Mouse (Mus musculus) hindbrain, embryonic 16.5 days (tissue): ENCODE measurements at regions not wholly inside any gene's neighbourhood (a gene's known extent, or its start where the extent isn't known, plus 50 kb on each side); places are given as distances from the start of the nearest gene placed in this dataset.

Experiments used
- ATAC-seq: fragments of 200-750 bp; cut with Nextera tagmentation; 2 replicates; pipeline ENCODE4 v1.8.0; 2017; ENCODE audit warnings: moderate TSS enrichment, moderate library complexity
- H3K27ac ChIP-seq: fragments of 300-500 bp; sonication (generic); 2 replicates; pipeline ENCODE4 v1.5.1; 2014; ENCODE audit warnings: low read depth, mild to moderate bottlenecking, control low read depth, low read length, moderate library complexity
- H3K27me3 ChIP-seq: fragments of 300-500 bp; sonication (generic); replicated peaks from 2 replicates; pipeline ENCODE4 v1.6.1; 2014; ENCODE audit warnings: low read length; ENCODE audit not compliant: control insufficient read depth, insufficient read depth
- H3K36me3 ChIP-seq: fragments of 300-500 bp; sonication (generic); 2 replicates; pipeline ENCODE4 v1.6.1; 2014; ENCODE audit warnings: mild to moderate bottlenecking, low read length, moderate library complexity, mixed read lengths; ENCODE audit not compliant: control insufficient read depth, insufficient read depth
- H3K4me1 ChIP-seq: fragments of 300-500 bp; sonication (generic); 2 replicates; pipeline ENCODE4 v1.6.1; 2014; ENCODE audit warnings: low read depth, low read length; ENCODE audit not compliant: control insufficient read depth, insufficient read depth
- H3K4me2 ChIP-seq: fragments of 300-500 bp; sonication (generic); 2 replicates; pipeline ENCODE4 v1.6.1; 2014; ENCODE audit warnings: mild to moderate bottlenecking, low read length, control low read depth, moderate library complexity
- H3K4me3 ChIP-seq: fragments of 300-500 bp; sonication (generic); 2 replicates; pipeline ENCODE4 v1.5.1; 2014; ENCODE audit warnings: mild to moderate bottlenecking, low read length, control low read depth, moderate library complexity
- H3K9ac ChIP-seq: fragments of 300-500 bp; sonication (generic); 2 replicates; pipeline ENCODE4 v1.6.1; 2014; ENCODE audit warnings: low read depth, mild to moderate bottlenecking, control low read depth, low read length, moderate library complexity
- H3K9me3 ChIP-seq: fragments of 300-500 bp; sonication (generic); 2 replicates; pipeline ENCODE4 v1.6.1; 2014; ENCODE audit warnings: mild to moderate bottlenecking, low read length, moderate library complexity; ENCODE audit not compliant: control insufficient read depth
- WGBS: fragments of 180-500 bp; shearing (Covaris S2); extraction: QIAGEN DNeasy Blood & Tissue Kit; methylation state at CpG from one replicate; pipeline ENCODE4 v1.1.7; 2014; 5-methylcytosine and 5-hydroxymethylcytosine counted together

DNA sequence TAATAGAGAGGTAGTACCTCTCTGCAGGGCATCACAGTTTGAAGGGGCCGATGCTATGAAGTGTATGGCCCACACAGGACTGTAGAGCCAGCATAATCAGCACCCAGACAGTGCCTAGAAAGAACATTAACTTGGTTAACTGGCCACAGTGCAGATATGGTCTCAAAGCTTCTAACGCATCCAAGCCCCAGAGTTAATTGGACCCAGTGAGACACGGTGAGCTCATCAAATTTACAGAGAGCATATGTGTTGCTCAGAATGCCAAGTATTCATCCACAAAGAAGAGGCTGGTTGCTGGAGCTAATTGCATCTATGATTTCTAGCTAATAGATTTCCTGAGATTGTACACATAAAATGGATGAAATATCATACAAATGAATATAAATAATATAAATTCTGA lies 2214.1 kb downstream of the Poteg start:
- no peak for ATAC-seq
- no peak overlapping the region for H3K4me2 ChIP-seq
- WGBS, result 62% methylated on average over 3 of the region's 3 CpGs

DNA sequence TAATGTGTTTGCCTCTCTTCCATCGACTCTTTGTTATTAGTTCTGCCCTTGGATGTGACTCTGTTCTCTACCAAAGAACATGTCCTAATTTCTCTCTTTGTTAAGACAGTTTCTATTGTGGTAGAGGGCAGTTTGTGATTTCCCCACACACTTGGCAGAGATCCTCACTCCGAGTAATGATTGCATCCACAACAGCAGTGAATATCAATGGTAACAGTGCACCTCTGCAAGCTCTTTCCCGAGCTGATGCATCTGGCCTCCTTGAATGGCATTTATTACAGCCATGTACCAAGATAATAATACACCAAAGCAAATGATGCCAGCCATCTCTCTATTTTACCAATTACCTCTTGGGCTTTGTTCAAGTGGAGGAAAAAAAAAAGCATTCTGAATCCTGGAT lies 2228.4 kb downstream of the Poteg start:
- no peak overlapping the region for H3K27ac ChIP-seq
- no peaks in the 10 kb centered on the region for H3K4me1 ChIP-seq
- no peaks in the 10 kb centered on the region for H3K9me3 ChIP-seq
- no peak overlapping the region for H3K4me2 ChIP-seq
- H3K4me3 ChIP-seq, result no peak overlapping the region
- H3K9ac ChIP-seq, result no peak overlapping the region
- ATAC-seq, result no peak
- WGBS, result 64% methylated on average over 3 of the region's 3 CpGs
- H3K27me3 ChIP-seq, result no peaks in the 10 kb centered on the region
- H3K36me3 ChIP-seq, result no peaks in the 10 kb centered on the region

More for the DNA sequence above, 2214.1 kb downstream of the Poteg start:
- Histone ChIP-seq H3K9ac (no peak overlapping the region), H3K9me3 (no peaks in the 10 kb centered on the region), H3K4me3 (no peak overlapping the region), H3K4me1 (no peaks in the 10 kb centered on the region), H3K27me3 (no peaks in the 10 kb centered on the region), H3K27ac (no peak overlapping the region), H3K36me3 (no peaks in the 10 kb centered on the region)

DNA sequence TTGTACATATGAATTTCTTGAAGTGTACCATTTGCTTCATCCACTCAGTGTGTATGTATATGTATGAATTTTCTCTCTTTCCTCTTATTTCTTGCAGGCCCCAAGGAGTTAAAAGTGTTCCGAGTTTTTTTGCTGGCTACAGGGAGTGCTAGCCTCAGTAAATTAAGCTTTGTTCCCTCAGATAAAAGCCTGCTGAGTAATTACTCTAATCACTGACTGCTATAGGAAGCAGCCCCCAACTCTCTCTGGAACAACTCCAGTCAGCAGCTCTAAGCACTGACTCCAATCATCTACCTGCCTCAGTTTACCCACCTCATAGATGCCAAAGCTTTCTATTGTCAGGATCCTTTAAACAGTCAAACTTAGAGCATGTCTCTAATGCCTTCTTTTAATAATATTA lies 2235.9 kb downstream of the Poteg start:
- Histone ChIP-seq H3K36me3 (no peaks in the 10 kb centered on the region), H3K4me2 (no peak overlapping the region), H3K4me3 (no peak overlapping the region), H3K4me1 (no peaks in the 10 kb centered on the region), H3K27ac (no peak overlapping the region), H3K9me3 (no peaks in the 10 kb centered on the region), H3K9ac (no peak overlapping the region), H3K27me3 (no peaks in the 10 kb centered on the region)
- no peak for ATAC-seq
- WGBS, result 52% methylated on average over 1 of the region's 1 CpGs

DNA sequence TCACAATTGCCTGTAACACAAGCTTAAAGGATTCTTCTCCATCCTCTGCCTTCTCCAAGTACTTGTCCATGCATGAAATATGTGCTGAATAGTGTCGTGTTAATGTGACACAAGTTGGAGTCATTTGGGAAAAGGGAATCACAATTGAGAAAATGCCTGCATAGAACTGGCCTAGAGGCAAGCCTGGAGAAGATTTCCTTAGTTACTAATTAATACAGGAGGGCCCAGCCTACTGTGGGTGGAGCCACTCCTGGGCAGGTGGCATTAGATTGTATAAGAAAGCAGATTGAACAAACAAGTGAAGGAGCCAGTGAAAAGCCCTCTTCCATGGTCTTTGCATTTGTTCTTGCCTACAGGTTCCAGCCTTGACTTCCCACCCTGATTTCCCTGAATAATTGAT lies 2239.1 kb downstream of the Poteg start:
- no peak overlapping the region for H3K4me3 ChIP-seq
- no peaks in the 10 kb centered on the region for H3K36me3 ChIP-seq
- H3K9me3 ChIP-seq, result no peaks in the 10 kb centered on the region
- no peak overlapping the region for H3K9ac ChIP-seq
- WGBS, result 59% methylated on average over 1 of the region's 1 CpGs
- H3K27me3 ChIP-seq, result no peaks in the 10 kb centered on the region
- H3K27ac ChIP-seq, result no peak overlapping the region
- H3K4me1 ChIP-seq, result no peaks in the 10 kb centered on the region
- ATAC-seq, result no peak
- H3K4me2 ChIP-seq, result no peak overlapping the region

DNA sequence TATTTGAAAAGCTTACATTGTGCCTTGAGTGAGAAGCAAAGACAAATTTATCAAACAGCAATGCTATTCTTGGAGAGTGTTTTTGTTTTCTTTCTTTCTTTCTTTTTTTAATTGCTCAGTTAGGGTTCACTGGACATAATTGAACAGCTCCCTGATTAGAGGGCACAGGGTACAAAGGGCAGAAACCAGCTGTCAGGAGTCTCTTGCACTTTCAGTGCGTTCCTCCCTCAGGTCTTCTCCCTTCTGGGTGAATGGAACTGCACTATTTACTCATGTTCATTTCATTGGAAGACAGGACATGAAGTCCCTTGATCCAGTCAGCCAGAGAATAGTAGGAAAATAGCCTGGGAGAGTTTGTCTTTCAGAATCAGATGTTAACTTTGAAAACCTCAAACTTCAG lies 2248.2 kb downstream of the Poteg start:
- Histone ChIP-seq H3K9ac (no peak overlapping the region), H3K9me3 (no peaks in the 10 kb centered on the region), H3K36me3 (no peaks in the 10 kb centered on the region), H3K4me2 (no peak overlapping the region), H3K4me1 (no peaks in the 10 kb centered on the region), H3K27ac (no peak overlapping the region), H3K4me3 (no peak overlapping the region), H3K27me3 (no peaks in the 10 kb centered on the region)
- 23% methylated on average over 1 of the region's 1 CpGs for WGBS
- ATAC-seq, result no peak
